Mouse (Mus musculus): ENCODE measurements around the gene Tnfrsf1a. TPM values are rescaled to one million over a fixed set of nuclear protein-coding genes. Genes with fewer than 3 reads are reported as not detected.

Tnfrsf1a gene
- polyA plus RNA-seq, 1 experiment from 2014 or later = 101 TPM

GRCm38 (mm10) chr6:125349575-125350230, 541 bp downstream of the Tnfrsf1a start:
- ATAC-seq (ENCODE audit: borderline replicate concordance, extremely low read depth, low FRiP score, low TSS enrichment) = peak; percentile 91
- no peaks in the 10 kb centered on the region for H3K36me3 ChIP-seq
- no peaks in the 10 kb centered on the region for H3K27me3 ChIP-seq
- H3K4me1 ChIP-seq = peaks cover 62% of the 10 kb centered on the region
- peak overlapping the region; percentile 77 for H3K4me2 ChIP-seq
- H3K4me3 ChIP-seq = peak overlapping the region; percentile 51
- H3K9ac ChIP-seq = peak overlapping the region; percentile 65
- under 1% methylated on average over 27 of the region's 27 CpGs for WGBS
- peak overlapping the region; percentile 79 for H3K27ac ChIP-seq
- H3K9me3 ChIP-seq = no peaks in the 10 kb centered on the region

DNA sequence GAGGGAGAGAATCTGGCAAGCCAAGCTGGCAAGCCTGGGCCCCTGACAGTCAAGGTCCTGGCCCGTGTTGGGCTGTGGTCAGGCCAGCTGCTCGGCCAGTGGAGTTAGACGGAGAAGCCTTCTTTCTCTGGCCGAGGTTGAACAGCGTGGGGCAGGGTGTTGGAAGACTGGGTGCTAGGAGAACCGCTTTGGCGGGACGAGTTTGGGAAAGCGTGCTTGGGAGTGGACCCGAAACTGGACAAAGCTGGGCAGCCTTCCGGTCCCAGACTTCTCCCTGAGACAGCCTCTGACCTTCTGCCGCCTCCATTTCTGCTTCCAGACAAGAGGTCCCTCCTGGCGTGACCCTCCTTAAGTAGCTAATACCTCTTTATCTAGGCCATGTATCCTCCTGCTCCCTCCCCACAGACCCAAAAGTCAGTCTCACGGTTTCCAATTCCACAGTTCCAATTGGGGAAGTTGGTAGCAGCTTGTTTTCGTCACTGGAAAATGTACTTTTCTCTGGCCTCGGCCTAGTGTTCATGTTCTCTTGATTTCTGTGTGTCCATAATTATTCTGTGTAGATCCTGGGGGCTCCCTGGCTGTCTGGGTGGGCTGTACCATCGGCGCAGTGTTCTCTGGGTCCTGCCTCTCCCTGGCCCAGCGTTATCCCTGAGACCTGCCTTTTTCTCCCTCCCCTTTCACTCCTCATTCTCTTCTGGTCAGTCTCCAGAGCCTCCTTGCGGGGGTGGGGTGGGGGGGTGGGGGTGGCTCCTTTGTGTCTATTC, 1.3 kb downstream of the Tnfrsf1a start:
- peak overlapping the region; percentile 79 for H3K27ac ChIP-seq
- peak overlapping the region; percentile 65 for H3K9ac ChIP-seq
- 2% methylated on average over 20 of the region's 20 CpGs for WGBS
- peak overlapping the region; percentile 51 for H3K4me3 ChIP-seq
- peak; percentile 11; the same call in 1 of the 2 replicates for ATAC-seq (ENCODE audit: borderline replicate concordance, extremely low read depth, low FRiP score, low TSS enrichment)
- peaks cover 62% of the 10 kb centered on the region for H3K4me1 ChIP-seq
- peak overlapping the region; percentile 77 for H3K4me2 ChIP-seq
- no peaks in the 10 kb centered on the region for H3K9me3 ChIP-seq
- no peaks in the 10 kb centered on the region for H3K36me3 ChIP-seq
- H3K27me3 ChIP-seq = no peaks in the 10 kb centered on the region

DNA sequence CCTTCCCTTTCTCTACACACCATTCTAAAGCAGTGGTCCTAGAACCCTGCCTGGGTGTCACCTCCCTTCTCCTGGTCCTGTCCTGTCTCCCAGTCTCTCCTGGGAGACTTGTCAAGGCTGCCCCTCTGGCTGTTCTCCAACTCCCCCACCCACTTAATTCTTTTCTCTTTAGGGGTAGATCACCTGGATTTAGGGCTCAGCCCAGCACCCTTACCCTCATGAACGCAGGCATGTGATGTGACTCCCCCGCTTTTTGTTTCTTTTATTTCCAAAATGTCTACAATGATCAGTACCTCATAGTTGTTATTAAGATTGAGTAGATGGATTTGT, 1.8 kb downstream of the Tnfrsf1a start:
- Histone ChIP-seq H3K27me3 (no peaks in the 10 kb centered on the region), H3K4me3 (peak overlapping the region; percentile 51), H3K27ac (peak overlapping the region; percentile 79), H3K4me2 (peak overlapping the region; percentile 77), H3K36me3 (no peaks in the 10 kb centered on the region), H3K4me1 (peaks cover 64% of the 10 kb centered on the region), H3K9ac (peak overlapping the region; percentile 65), H3K9me3 (no peaks in the 10 kb centered on the region)
- 60% methylated on average over 2 of the region's 2 CpGs for WGBS
- ATAC-seq (ENCODE audit: borderline replicate concordance, extremely low read depth, low FRiP score, low TSS enrichment) = no peak

GRCm38 (mm10) chr6:125351368-125352045, 2.3 kb downstream of the Tnfrsf1a start:
- WGBS = 43% methylated on average over 8 of the region's 8 CpGs
- no peak for ATAC-seq (ENCODE audit: borderline replicate concordance, extremely low read depth, low FRiP score, low TSS enrichment)
- no peak overlapping the region for H3K27ac ChIP-seq

GRCm38 (mm10) chr6:125352046-125352384, 2.9 kb downstream of the Tnfrsf1a start:
- H3K9ac ChIP-seq = no peak overlapping the region
- H3K4me2 ChIP-seq = peak overlapping the region; percentile 77
- no peak overlapping the region for H3K27ac ChIP-seq
- ATAC-seq (ENCODE audit: borderline replicate concordance, extremely low read depth, low FRiP score, low TSS enrichment) = no peak
- WGBS = 51% methylated on average over 5 of the region's 5 CpGs
- peaks cover 1% of the 10 kb centered on the region for H3K36me3 ChIP-seq
- H3K4me1 ChIP-seq = peaks cover 71% of the 10 kb centered on the region
- no peak overlapping the region for H3K4me3 ChIP-seq
- no peaks in the 10 kb centered on the region for H3K27me3 ChIP-seq
- H3K9me3 ChIP-seq = no peaks in the 10 kb centered on the region

More at GRCm38 (mm10) chr6:125351368-125352045, 2.3 kb downstream of the Tnfrsf1a start:
- no peaks in the 10 kb centered on the region for H3K36me3 ChIP-seq
- no peaks in the 10 kb centered on the region for H3K9me3 ChIP-seq
- H3K4me3 ChIP-seq = peak overlapping the region; percentile 51
- no peaks in the 10 kb centered on the region for H3K27me3 ChIP-seq
- H3K4me2 ChIP-seq = peak overlapping the region; percentile 77
- peaks cover 68% of the 10 kb centered on the region for H3K4me1 ChIP-seq
- peak overlapping the region; percentile 65 for H3K9ac ChIP-seq

GRCm38 (mm10) chr6:125352811-125353210, 3.6 kb downstream of the Tnfrsf1a start:
- Histone ChIP-seq H3K4me3 (no peak overlapping the region), H3K4me2 (peak overlapping the region; percentile 77; the same call in 1 of the 2 replicates), H3K27me3 (no peaks in the 10 kb centered on the region), H3K9me3 (no peaks in the 10 kb centered on the region), H3K9ac (no peak overlapping the region), H3K36me3 (peaks cover 9% of the 10 kb centered on the region), H3K27ac (0 out of 2 replicates have a peak overlapping the region, but pooled peaks have one; percentile 17), H3K4me1 (peaks cover 71% of the 10 kb centered on the region)
- WGBS = 55% methylated on average over 4 of the region's 4 CpGs
- ATAC-seq (ENCODE audit: borderline replicate concordance, extremely low read depth, low FRiP score, low TSS enrichment) = no peak

GRCm38 (mm10) chr6:125353221-125353620, 4.1 kb downstream of the Tnfrsf1a start:
- no peak overlapping the region for H3K9ac ChIP-seq
- WGBS = 71% methylated on average over 11 of the region's 11 CpGs
- H3K4me3 ChIP-seq = no peak overlapping the region
- H3K36me3 ChIP-seq = peaks cover 13% of the 10 kb centered on the region
- peak overlapping the region; percentile 76; the same call in 1 of the 2 replicates for H3K27ac ChIP-seq
- no peak for ATAC-seq (ENCODE audit: borderline replicate concordance, extremely low read depth, low FRiP score, low TSS enrichment)
- H3K4me2 ChIP-seq = peak overlapping the region; percentile 77
- H3K9me3 ChIP-seq = no peaks in the 10 kb centered on the region
- peaks cover 69% of the 10 kb centered on the region for H3K4me1 ChIP-seq
- H3K27me3 ChIP-seq = no peaks in the 10 kb centered on the region

GRCm38 (mm10) chr6:125353655-125354054, 4.5 kb downstream of the Tnfrsf1a start:
- no peak overlapping the region for H3K9ac ChIP-seq
- H3K4me3 ChIP-seq = no peak overlapping the region
- H3K4me2 ChIP-seq = peak overlapping the region; percentile 44
- no peak for ATAC-seq (ENCODE audit: borderline replicate concordance, extremely low read depth, low FRiP score, low TSS enrichment)
- H3K9me3 ChIP-seq = no peaks in the 10 kb centered on the region
- 61% methylated on average over 4 of the region's 4 CpGs for WGBS
- no peaks in the 10 kb centered on the region for H3K27me3 ChIP-seq
- H3K27ac ChIP-seq = peak overlapping the region; percentile 76
- H3K4me1 ChIP-seq = peaks cover 64% of the 10 kb centered on the region
- peaks cover 18% of the 10 kb centered on the region for H3K36me3 ChIP-seq

DNA sequence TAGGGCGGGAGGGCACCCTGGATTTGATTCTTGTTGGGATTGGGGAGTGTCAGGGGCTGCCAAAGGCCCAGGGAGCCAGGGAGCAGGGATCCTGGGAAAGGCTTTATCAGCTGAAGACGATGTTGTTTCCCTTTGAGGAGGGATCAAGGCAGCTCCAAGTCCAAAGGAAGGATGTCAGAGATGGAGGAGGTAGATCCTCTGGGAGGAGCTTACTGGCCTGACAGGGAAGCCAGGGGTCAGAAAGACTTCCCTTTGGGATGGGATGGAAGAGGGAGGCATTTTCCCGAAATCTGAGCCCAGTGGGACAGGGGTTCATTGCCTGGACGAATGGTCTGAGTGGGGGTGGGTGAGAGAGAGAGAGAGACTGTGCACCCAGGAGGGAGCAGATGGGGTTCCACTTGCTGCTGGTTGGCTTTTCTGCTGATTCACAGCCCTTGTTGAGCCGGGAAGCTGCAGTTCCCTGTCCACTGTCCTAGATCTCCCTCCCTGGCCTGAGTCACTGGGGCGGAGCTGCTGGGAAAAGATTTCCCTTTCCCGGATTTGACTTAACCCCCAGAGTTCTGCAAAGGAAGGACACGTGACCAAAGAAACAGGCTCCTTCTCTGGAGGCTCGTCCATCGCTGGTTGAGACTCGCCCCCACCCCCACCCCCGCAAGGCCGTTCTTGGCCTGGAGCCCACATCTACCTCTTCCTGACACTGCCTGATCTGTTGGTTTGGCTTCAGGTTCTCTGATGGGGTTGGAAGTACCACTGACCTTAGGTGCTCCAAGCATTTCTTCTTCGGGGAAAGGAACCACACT, 5.4 kb downstream of the Tnfrsf1a start:
- Histone ChIP-seq H3K4me2 (peak overlapping the region; percentile 44), H3K4me3 (peak overlapping the region; percentile 8; the same call in 1 of the 2 replicates), H3K27me3 (no peaks in the 10 kb centered on the region), H3K36me3 (peaks cover 26% of the 10 kb centered on the region), H3K4me1 (peaks cover 59% of the 10 kb centered on the region), H3K27ac (peak overlapping the region; percentile 76), H3K9ac (peak overlapping the region; percentile 17), H3K9me3 (no peaks in the 10 kb centered on the region)
- ATAC-seq (ENCODE audit: borderline replicate concordance, extremely low read depth, low FRiP score, low TSS enrichment) = peak; percentile 19; the same call in 1 of the 2 replicates
- WGBS = 7% methylated on average over 14 of the region's 14 CpGs

- peaks cover 59% of the 10 kb centered on the region for H3K4me1 ChIP-seq
- H3K36me3 ChIP-seq = peaks cover 33% of the 10 kb centered on the region
- H3K9ac ChIP-seq = no peak overlapping the region
- peak overlapping the region; percentile 76 for H3K27ac ChIP-seq
- WGBS = 3% methylated on average over 10 of the region's 10 CpGs
- no peak for ATAC-seq (ENCODE audit: borderline replicate concordance, extremely low read depth, low FRiP score, low TSS enrichment)
- peak overlapping the region; percentile 8; the same call in 1 of the 2 replicates for H3K4me3 ChIP-seq
- no peaks in the 10 kb centered on the region for H3K9me3 ChIP-seq
- H3K27me3 ChIP-seq = no peaks in the 10 kb centered on the region
- peak overlapping the region; percentile 44 for H3K4me2 ChIP-seq
Measured at GRCm38 (mm10) chr6:125355197-125355741, 6.1 kb downstream of the Tnfrsf1a start.

- no peak overlapping the region for H3K4me3 ChIP-seq
- no peak overlapping the region for H3K4me2 ChIP-seq
- peaks cover 56% of the 10 kb centered on the region for H3K4me1 ChIP-seq
- H3K36me3 ChIP-seq = peaks cover 43% of the 10 kb centered on the region
- no peaks in the 10 kb centered on the region for H3K27me3 ChIP-seq
- H3K9ac ChIP-seq = no peak overlapping the region
- no peaks in the 10 kb centered on the region for H3K9me3 ChIP-seq
- 17% methylated on average over 8 of the region's 8 CpGs for WGBS
- no peak overlapping the region; the same call in 1 of the 2 replicates for H3K27ac ChIP-seq
- ATAC-seq (ENCODE audit: borderline replicate concordance, extremely low read depth, low FRiP score, low TSS enrichment) = no peak
Measured at GRCm38 (mm10) chr6:125356264-125356663, 7.1 kb downstream of the Tnfrsf1a start.
